Mouse (Mus musculus) thymus, adult 2 months (tissue): ENCODE measurements around the gene Lrg1. TPM values are rescaled to one million over a fixed set of nuclear protein-coding genes. Genes with fewer than 3 reads are reported as not detected.
A peak's percentile ranks its signal among the peaks of the same experiment; 100 is the strongest.

Source experiments
- DNase-seq: peaks from one replicate; pipeline ENCODE4 v3.0.0; 2021
- H3K27ac ChIP-seq: fragments of 200-500 bp; 2 replicates; pipeline ENCODE4 v1.5.1; 2012; ENCODE audit warnings: low read length, control low read depth; ENCODE audit not compliant: control insufficient read depth, insufficient read depth
- H3K27me3 ChIP-seq: fragments of 200-500 bp; 2 replicates; pipeline ENCODE4 v1.6.1; 2012; ENCODE audit warnings: mild to moderate bottlenecking, low read length, moderate library complexity, mixed read lengths; ENCODE audit not compliant: control insufficient read depth, insufficient read depth
- H3K36me3 ChIP-seq: fragments of 200-500 bp; 2 replicates; pipeline ENCODE4 v1.6.1; 2012; ENCODE audit warnings: mild to moderate bottlenecking, low read length, moderate library complexity; ENCODE audit not compliant: control insufficient read depth, insufficient read depth
- H3K4me1 ChIP-seq: fragments of 200-500 bp; replicated peaks from 2 replicates; pipeline ENCODE4 v1.6.1; 2012; ENCODE audit warnings: low read length; ENCODE audit not compliant: control insufficient read depth, insufficient read depth
- H3K4me3 ChIP-seq: fragments of 200-500 bp; 2 replicates; pipeline ENCODE4 v1.5.1; 2012; ENCODE audit warnings: mild to moderate bottlenecking, low read length, control low read depth, moderate library complexity; ENCODE audit not compliant: control insufficient read depth, insufficient read depth
- CTCF ChIP-seq: fragments of 200-500 bp; IDR thresholded peaks from 2 replicates; pipeline ENCODE4 v1.5.1; 2012; ENCODE audit warnings: mild to moderate bottlenecking, control low read depth, low read length, moderate library complexity, borderline replicate concordance; ENCODE audit not compliant: control insufficient read depth, poor library complexity, insufficient read depth; ENCODE audit errors: extremely low read depth
- POLR2A ChIP-seq: fragments of 200-500 bp; IDR thresholded peaks from 2 replicates; pipeline ENCODE4 v1.6.1; 2012; ENCODE audit warnings: mild to moderate bottlenecking, low read length, control low read depth, moderate library complexity; ENCODE audit not compliant: control insufficient read depth, poor library complexity, insufficient read depth; ENCODE audit errors: extremely low read depth
- WGBS: fragments of 180-500 bp; shearing (Covaris S2); methylation state at CpG from one replicate; pipeline ENCODE4 v1.1.7; 2018; 5-methylcytosine and 5-hydroxymethylcytosine counted together
- polyA plus RNA-seq: library from polyadenylated mRNA; depleted of rRNA; stranded (reverse); fragments of >200 nt; gene quantifications from 2 replicates; pipeline ENCODE4 v1.2.3, GENCODE M21; 2012

The Lrg1 gene
- polyA plus RNA-seq, 1 experiment: 23.5 TPM

DNA sequence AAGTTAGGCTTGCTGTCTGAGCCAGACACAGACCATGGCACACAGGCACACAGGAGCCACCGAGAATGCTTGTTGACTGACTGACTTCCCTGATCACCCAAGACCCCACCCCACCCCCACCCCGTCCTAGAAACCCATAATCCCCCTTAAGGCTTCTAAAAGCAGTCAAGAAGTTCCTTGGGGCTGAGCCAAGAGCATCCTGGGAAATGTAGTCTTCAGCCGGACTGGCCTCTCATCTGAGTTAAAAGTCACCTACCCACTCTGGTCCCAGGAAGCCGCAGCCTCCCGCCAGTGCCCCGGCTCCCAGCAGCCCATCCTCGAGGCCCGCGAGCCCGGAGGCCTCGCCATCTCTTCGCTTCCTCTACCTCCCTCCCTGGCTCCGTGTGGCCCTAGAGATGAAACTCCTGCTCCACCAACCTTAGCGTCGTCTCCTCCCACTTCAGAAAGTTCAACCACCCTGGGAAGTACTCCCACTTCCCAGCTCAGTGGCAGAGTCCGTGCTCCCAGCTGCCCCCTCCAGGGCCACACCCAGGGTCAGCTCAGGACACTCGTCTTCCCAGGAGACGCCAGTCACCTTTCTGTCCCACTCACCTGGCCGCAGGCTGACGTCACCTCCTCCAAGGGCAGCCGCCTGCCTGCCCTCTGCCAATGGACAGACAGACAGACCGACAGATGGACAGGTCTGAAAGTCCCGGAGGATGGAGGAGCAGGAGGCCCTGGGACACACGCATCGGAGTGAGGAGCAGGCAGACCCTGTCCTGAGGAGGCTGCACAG lies 16.2 kb upstream of the Lrg1 start:
- peaks cover 3% of the 10 kb centered on the region; the same call in 1 of the 2 replicates for H3K27me3 ChIP-seq
- no peak for DNase-seq
- no peak for TF ChIP-seq POLR2A
- no peak for TF ChIP-seq CTCF
- peaks cover 30% of the 10 kb centered on the region for H3K4me1 ChIP-seq
- H3K36me3 ChIP-seq: no peaks in the 10 kb centered on the region
- H3K27ac ChIP-seq: no peak overlapping the region
- WGBS: 79% methylated on average over 25 of the region's 25 CpGs
- H3K4me3 ChIP-seq: no peak overlapping the region

DNA sequence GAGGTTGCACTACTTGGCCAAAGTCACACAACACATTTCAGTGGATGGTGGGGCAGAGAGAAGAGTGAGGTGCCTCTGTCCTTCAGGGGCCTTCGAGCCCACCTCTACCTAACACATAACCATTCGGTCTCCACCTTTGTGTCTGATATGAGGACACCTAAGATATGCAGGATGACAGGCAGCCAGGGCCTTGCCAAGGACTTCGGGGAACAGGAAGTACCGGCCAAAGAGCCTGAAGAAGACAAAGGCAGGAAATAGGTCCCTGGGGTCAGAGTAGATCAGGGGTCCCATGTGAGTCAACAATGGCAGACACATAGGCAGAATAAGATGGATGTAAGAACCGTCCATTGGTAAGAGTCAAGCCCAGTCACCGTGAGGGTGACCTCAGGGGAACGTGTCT lies 14.8 kb upstream of the Lrg1 start:
- Histone ChIP-seq H3K27ac (no peak overlapping the region), H3K36me3 (no peaks in the 10 kb centered on the region), H3K4me1 (peaks cover 22% of the 10 kb centered on the region), H3K4me3 (no peak overlapping the region), H3K27me3 (peaks cover 3% of the 10 kb centered on the region; the same call in 1 of the 2 replicates)
- no peak for TF ChIP-seq CTCF
- TF ChIP-seq POLR2A: no peak
- 90% methylated on average over 7 of the region's 7 CpGs for WGBS
- DNase-seq: no peak

DNA sequence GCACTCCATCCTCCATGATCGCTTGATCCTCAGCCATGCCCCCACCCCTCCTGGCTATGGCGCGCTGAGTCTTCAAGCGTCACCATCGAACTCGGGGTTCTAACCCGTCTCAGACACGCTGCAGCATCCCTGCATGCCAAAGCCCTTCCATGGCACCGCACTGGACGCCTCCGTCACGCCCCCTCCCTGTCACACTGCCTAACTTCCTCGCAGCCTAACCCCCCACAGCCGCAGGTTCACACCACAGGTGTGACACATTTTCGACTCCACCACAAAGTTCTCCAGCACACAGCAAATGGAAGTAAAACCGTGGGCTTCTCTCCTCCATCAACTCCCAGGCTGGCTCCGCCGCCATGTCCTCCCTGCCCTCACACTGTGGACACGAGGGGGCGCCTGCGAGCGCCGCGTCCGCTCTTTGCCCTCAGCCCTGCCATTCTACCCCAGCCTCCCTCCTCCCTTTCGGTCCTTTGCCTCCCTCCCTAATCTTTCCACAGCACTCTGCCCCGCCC lies 12.7 kb upstream of the Lrg1 start:
- TF ChIP-seq CTCF: peak; percentile 97
- TF ChIP-seq POLR2A: no peak
- DNase-seq: peak; percentile 77
- peak overlapping the region; percentile 42 for H3K4me3 ChIP-seq
- no peak overlapping the region for H3K27ac ChIP-seq
- no peaks in the 10 kb centered on the region for H3K27me3 ChIP-seq
- H3K36me3 ChIP-seq: no peaks in the 10 kb centered on the region
- H3K4me1 ChIP-seq: peaks cover 16% of the 10 kb centered on the region
- WGBS: 2% methylated on average over 27 of the region's 27 CpGs

DNA sequence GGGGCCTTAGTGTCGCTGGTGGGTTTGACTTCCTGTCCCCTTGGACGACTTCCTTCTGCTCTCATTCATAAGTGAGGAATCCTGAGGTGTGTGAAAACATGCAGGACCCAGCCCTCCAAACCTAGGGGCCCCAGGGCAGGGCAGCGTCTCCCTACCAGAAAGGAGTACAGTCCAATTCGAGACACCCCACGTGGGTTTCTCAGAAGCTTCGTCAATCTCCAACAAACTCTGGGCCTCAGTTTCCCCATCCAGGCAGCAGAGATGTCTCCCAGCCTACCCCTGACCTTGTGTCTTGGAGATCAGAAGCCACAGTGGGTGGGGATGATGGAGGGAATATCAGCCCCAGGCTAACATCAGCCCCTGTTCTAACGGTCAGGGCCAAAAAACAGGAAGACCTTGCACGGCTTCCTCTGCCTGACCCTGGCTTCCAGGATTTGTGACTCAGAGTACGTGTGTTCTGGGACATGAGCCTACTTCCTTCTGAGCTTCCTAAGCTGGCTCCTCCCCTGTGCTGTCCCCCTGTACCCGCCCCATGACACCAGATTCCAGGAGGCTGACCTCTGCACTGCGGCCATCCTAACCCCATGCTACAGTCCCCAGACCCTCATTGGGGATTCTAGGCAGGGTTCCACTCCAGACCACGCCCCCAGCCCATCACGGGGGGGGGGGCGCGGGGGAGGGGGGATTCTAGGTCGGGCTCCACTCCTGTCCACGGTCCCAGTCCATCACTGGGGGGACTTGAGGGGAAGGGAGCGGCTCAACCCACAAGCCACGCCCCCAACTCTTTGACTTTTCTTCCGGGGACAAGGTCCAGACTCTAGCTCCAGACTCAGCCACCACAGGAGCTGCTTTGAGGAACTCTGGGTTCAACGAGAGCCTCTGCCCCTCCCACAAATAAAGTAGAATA lies 11.9 kb upstream of the Lrg1 start:
- no peak overlapping the region for H3K27ac ChIP-seq
- H3K27me3 ChIP-seq: no peaks in the 10 kb centered on the region
- 6% methylated on average over 19 of the region's 21 CpGs for WGBS
- peak overlapping the region; percentile 42; the same call in 1 of the 2 replicates for H3K4me3 ChIP-seq
- TF ChIP-seq CTCF (no peak), POLR2A (no peak)
- peaks cover 12% of the 10 kb centered on the region for H3K4me1 ChIP-seq
- H3K36me3 ChIP-seq: no peaks in the 10 kb centered on the region
- DNase-seq: no peak

DNA sequence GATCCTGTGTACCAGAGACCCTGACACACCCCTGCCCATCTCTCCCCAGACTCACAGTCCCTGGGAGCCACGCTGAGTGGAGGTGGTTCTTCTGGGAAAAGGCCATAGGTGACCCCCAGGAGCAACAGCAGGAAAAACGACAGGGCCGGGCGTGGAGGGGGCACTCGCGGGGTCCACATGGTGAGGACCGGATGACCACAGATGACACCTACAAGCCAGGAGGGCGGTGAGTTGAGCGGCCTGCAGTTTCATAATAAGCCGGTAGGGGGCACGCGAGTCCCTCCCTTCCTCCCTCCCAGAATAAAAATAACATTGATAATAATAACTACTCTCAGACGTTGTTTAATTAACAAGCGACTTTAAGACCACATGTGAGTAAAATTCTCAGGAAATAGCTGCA lies 10.9 kb upstream of the Lrg1 start:
- Histone ChIP-seq H3K4me1 (peaks cover 12% of the 10 kb centered on the region), H3K36me3 (no peaks in the 10 kb centered on the region), H3K27me3 (no peaks in the 10 kb centered on the region), H3K27ac (no peak overlapping the region), H3K4me3 (no peak overlapping the region)
- DNase-seq: peak; percentile 57
- peak; percentile 90 for TF ChIP-seq CTCF
- no peak for TF ChIP-seq POLR2A
- 7% methylated on average over 14 of the region's 14 CpGs for WGBS

DNA sequence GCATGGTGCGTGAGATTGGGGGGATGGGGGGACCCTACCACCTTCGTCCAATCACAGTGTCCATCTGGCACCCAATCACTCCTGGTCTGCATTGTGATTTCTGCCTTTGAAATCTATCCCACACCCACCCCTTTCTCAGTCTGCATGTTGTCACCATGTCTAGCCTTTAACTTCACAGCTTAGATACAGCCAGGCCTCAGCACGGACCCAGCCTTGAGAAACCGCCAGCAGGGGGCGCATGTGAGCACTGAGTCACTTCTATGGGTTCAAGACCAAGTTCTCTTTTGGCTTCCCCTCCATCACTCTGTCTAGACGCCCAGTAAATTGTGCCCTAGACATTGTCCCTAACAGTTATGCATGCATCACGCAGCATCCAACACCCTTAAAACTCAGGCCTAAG lies 10.0 kb upstream of the Lrg1 start:
- no peak for TF ChIP-seq POLR2A
- TF ChIP-seq CTCF: peak; percentile 91
- no peaks in the 10 kb centered on the region for H3K36me3 ChIP-seq
- peaks cover 12% of the 10 kb centered on the region for H3K4me1 ChIP-seq
- WGBS: 42% methylated on average over 7 of the region's 7 CpGs
- H3K27me3 ChIP-seq: no peaks in the 10 kb centered on the region
- no peak overlapping the region for H3K27ac ChIP-seq
- peak; percentile 69 for DNase-seq
- H3K4me3 ChIP-seq: no peak overlapping the region
